Mouse (Mus musculus) C2C12 (cell line): Measurements from ENCODE around the gene Slc20a1.

Experiments used
- CEBPB ChIP-seq: IDR thresholded peaks from one replicate; pipeline ENCODE4 v1.6.1; 2011; ENCODE audit warnings: low read depth, mild to moderate bottlenecking, control low read depth, moderate library complexity
- CTCF ChIP-seq: IDR thresholded peaks from one replicate; pipeline ENCODE4 v1.5.1; 2011; ENCODE audit not compliant: control insufficient read depth, insufficient read depth, insufficient read length
- FOSL1 ChIP-seq: IDR thresholded peaks from one replicate; pipeline ENCODE4 v1.8.0; 2011; ENCODE audit warnings: mild to moderate bottlenecking, low read length; ENCODE audit not compliant: poor library complexity, insufficient read depth, severe bottlenecking
- MAX ChIP-seq: IDR thresholded peaks from one replicate; pipeline ENCODE4 v1.6.1; 2011; ENCODE audit warnings: mild to moderate bottlenecking, control low read depth
- MYOD1 ChIP-seq: IDR thresholded peaks from one replicate; pipeline ENCODE4 v1.6.1; 2011; ENCODE audit warnings: low read depth; ENCODE audit not compliant: control insufficient read depth, insufficient read length
- MYOG ChIP-seq: IDR thresholded peaks from one replicate; pipeline ENCODE4 v1.6.1; 2011; ENCODE audit not compliant: control insufficient read depth, insufficient read length; ENCODE audit errors: extremely low read depth
- USF1 ChIP-seq: IDR thresholded peaks from one replicate; pipeline ENCODE4 v1.6.1; 2011; ENCODE audit warnings: low read depth, mild to moderate bottlenecking, control low read depth, moderate library complexity

DNA sequence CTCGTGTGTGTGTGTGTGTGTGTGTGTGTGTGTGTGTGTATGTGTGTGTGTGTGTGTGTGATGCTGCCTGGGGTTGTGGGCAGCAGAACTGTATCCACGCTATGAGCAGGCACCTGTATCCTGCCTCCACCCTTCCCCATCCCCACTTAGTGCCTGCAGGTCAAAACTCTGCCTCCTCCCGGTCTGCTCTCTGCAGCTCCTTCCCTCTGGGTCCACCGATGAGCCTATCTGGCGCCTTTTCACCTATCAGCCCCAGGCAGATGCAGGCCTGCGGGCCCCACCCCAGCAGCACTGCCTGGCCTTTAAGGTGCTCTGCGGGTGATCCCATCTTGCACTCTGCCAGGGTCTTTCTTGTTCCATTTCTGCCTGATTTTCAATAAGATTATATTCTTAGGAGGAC, 29.1 kb downstream of the Slc20a1 start:
- TF ChIP-seq CTCF: no peak
- no peak for TF ChIP-seq MYOG
- no peak for TF ChIP-seq MYOD1
- TF ChIP-seq USF1: no peak
- no peak for TF ChIP-seq MAX
- TF ChIP-seq CEBPB: no peak
- TF ChIP-seq FOSL1: no peak
